Mouse (Mus musculus) kidney, embryonic 16.5 days (tissue): ENCODE measurements at regions not wholly inside any gene's neighbourhood (a gene's known extent, or its start where the extent isn't known, plus 50 kb on each side); places are given as distances from the start of the nearest gene placed in this dataset.

Source experiments
- ATAC-seq: fragments of 200-750 bp; cut with Nextera tagmentation; 2 replicates; pipeline ENCODE4 v1.8.0; 2017; ENCODE audit warnings: moderate TSS enrichment; ENCODE audit not compliant: low FRiP score, low TSS enrichment
- H3K27ac ChIP-seq: fragments of 300-500 bp; sonication (generic); 2 replicates; pipeline ENCODE4 v1.5.1; 2014; ENCODE audit warnings: low read length
- H3K27me3 ChIP-seq: fragments of 300-500 bp; sonication (generic); 2 replicates; pipeline ENCODE4 v1.6.1; 2014; ENCODE audit warnings: low read length, control low read depth, mixed read lengths; ENCODE audit not compliant: insufficient read depth
- H3K36me3 ChIP-seq: fragments of 300-500 bp; sonication (generic); 2 replicates; pipeline ENCODE4 v1.6.1; 2014; ENCODE audit warnings: low read length, control low read depth, mixed read lengths; ENCODE audit not compliant: insufficient read depth
- H3K4me1 ChIP-seq: fragments of 300-500 bp; sonication (generic); 2 replicates; pipeline ENCODE4 v1.6.1; 2014; ENCODE audit warnings: low read length, control low read depth, mixed read lengths; ENCODE audit not compliant: insufficient read depth
- H3K4me2 ChIP-seq: fragments of 300-500 bp; sonication (generic); replicated peaks from 2 replicates; pipeline ENCODE4 v1.6.1; 2014; ENCODE audit warnings: low read depth, low read length
- H3K4me3 ChIP-seq: fragments of 300-500 bp; sonication (generic); 2 replicates; pipeline ENCODE4 v1.5.1; 2014; ENCODE audit warnings: mild to moderate bottlenecking, low read length
- H3K9ac ChIP-seq: fragments of 300-500 bp; sonication (generic); replicated peaks from 2 replicates; pipeline ENCODE4 v1.6.1; 2014; ENCODE audit warnings: low read length
- H3K9me3 ChIP-seq: fragments of 300-500 bp; sonication (generic); 2 replicates; pipeline ENCODE4 v1.6.1; 2016; ENCODE audit warnings: low read length, control low read depth
- WGBS: fragments of 180-500 bp; shearing (Covaris S2); extraction: QIAGEN DNeasy Blood & Tissue Kit; methylation state at CpG from one replicate; pipeline ENCODE4 v1.1.7; 2014; 5-methylcytosine and 5-hydroxymethylcytosine counted together

DNA sequence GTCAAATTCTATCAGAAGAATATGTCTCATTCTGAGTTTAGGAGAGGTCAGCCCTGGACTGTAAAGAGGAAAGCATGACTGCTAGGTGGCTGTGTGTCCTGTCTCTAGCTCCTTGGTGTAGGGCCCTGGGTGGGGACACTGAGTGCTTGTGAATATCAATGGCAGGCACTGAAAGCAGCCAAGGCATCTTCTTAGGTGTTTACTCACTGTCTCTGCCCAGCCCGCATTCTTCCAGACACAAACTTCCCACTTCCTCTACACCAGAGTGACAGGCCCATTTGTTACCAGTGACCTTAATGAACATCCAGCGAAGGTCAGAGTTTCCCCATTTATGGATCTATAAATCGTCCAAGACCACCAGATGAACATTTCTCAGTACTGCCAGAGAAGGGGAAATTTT is 823.1 kb downstream of the Efna5 start:
- ATAC-seq, result no peak

DNA sequence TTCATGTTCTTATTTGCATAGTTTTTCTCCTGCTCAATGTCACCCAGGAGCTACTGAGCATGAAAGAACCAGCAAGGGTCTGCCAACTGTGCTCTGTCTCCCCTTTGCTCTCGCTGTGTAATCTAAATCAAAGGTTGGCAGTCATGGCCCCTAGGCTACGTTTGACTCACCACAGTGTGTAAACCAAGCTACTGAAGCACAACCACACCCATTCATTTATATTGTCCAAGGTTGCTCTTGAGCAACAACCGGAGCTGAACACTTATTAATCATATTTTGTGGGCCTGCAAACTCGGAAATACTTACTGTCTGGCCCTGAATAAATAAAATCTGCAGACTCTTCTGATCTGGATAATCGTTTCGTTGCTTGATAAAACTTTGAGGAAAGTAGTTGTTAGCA is 826.3 kb downstream of the Efna5 start:
- Histone ChIP-seq H3K36me3 (no peaks in the 10 kb centered on the region), H3K27me3 (no peaks in the 10 kb centered on the region), H3K4me3 (no peak overlapping the region), H3K9ac (no peak overlapping the region), H3K27ac (no peak overlapping the region), H3K9me3 (no peaks in the 10 kb centered on the region), H3K4me2 (no peak overlapping the region), H3K4me1 (no peaks in the 10 kb centered on the region)
- peak; percentile 57; the same call in 1 of the 2 replicates for ATAC-seq
- 34% methylated on average over 6 of the region's 6 CpGs for WGBS

More for the DNA sequence above, 823.1 kb downstream of the Efna5 start:
- Histone ChIP-seq H3K4me2 (no peak overlapping the region), H3K4me1 (no peaks in the 10 kb centered on the region), H3K9me3 (no peaks in the 10 kb centered on the region), H3K9ac (no peak overlapping the region), H3K36me3 (no peaks in the 10 kb centered on the region), H3K27ac (no peak overlapping the region), H3K4me3 (no peak overlapping the region), H3K27me3 (no peaks in the 10 kb centered on the region)
- WGBS, result 37% methylated on average over 3 of the region's 3 CpGs

DNA sequence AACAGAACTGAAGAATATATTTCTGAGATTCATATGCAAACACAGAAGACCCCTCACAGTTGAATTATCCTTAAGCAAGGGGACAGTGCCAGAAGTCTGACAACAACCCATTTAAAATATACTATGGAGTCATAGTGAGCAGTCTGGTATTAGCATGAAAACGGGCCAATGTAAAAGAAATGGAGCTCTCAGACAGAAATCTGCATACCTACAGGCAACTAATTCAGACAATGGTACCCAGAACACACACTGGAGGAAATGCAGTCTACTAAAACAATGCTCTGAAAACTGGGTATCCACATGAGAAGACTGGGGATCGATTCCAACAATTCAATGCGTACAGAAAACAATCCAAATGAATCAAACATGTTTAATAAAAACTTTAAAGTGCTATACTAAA is 832.1 kb downstream of the Efna5 start:
- Histone ChIP-seq H3K4me1 (no peaks in the 10 kb centered on the region), H3K9ac (no peak overlapping the region), H3K9me3 (no peaks in the 10 kb centered on the region), H3K27me3 (no peaks in the 10 kb centered on the region), H3K4me2 (no peak overlapping the region), H3K4me3 (no peak overlapping the region), H3K27ac (no peak overlapping the region), H3K36me3 (no peaks in the 10 kb centered on the region)
- WGBS, result 86% methylated on average over 3 of the region's 3 CpGs
- ATAC-seq, result no peak

DNA sequence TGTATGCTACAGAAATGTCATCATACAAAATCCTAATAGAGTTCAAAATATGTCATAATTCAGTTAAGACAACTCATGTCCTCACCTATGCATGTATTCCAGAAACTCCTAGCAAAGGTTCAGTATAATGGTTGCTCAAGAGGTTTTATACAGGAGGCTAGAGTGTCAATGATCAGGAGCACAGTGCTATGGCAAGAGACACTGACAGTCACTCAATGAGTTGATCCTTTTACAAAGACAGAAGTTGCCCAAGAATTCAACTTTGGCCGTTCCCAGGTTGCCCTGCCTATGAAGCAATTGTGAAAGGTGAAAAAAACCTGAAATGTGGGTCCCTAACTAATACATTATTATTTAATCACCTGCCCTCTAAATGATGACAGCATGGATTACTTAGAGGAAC is 850.5 kb downstream of the Efna5 start:
- Histone ChIP-seq H3K4me3 (no peak overlapping the region), H3K27ac (no peak overlapping the region), H3K27me3 (no peaks in the 10 kb centered on the region), H3K4me1 (no peaks in the 10 kb centered on the region), H3K9ac (no peak overlapping the region), H3K4me2 (no peak overlapping the region), H3K9me3 (no peaks in the 10 kb centered on the region), H3K36me3 (no peaks in the 10 kb centered on the region)
- no peak for ATAC-seq
- 88% methylated on average over 1 of the region's 1 CpGs for WGBS
